In the genomic region with DNA sequence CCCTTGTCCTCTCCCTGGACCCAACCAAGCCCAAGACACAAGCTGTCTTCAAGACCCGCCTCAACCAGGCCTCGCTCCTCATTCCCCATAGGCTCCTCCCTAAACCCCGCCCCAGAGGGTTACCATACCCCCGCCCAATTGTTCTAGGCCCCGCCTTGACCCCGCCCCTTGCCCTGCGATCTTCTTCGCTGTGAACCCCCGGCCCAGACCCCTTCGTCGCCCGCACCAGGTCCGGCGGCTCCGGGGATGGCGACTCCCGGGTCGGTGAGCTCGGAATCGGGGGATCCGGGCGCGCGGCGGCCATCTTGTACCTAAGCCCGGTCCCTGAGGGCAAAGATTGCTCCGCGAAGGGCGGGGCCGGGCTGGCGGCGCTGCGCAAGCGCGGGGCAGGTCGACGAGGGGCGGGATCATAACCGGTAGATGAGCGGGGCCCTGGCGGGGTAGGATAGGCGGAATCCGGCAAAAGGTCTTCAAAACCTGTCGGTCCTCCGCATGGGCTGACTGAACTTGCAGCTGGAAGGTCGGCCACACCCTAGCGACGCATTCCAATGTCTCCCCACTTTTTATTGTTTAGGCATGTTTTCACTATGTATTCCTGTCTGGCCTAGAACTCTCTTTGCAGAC, we compare ENCODE assay signal across 8 mouse cellular contexts. TPM values are rescaled to one million over a fixed set of nuclear protein-coding genes. Genes with fewer than 3 reads are reported as not detected.
DNase-seq lines count a peak whose midpoint lies in the region.

Gene Zfp784 (minus strand): TSS at position 338 of the 624 bp plus-strand sequence.

- peaks cover 16% of the 10 kb centered on the region for H3K4me1 ChIP-seq in hindbrain, embryonic 10.5 days (replicated peaks)

- H3K27me3 ChIP-seq in hindbrain, embryonic 10.5 days (ENCODE audit: insufficient read depth, poor library complexity, severe bottlenecking) = no peaks in the 10 kb centered on the region

- peak within 1 kb of the TSS; percentile 97 for H3K27ac ChIP-seq in hindbrain, embryonic 10.5 days

- under 1% methylated on average over 48 of the region's 48 CpGs for WGBS in hindbrain, embryonic 10.5 days

- peak; percentile 76 for DNase-seq in MEL-GATA-1-ER (ENCODE audit: extremely low read depth, low read depth)
- DNase-seq in cerebellum, adult 8-10 months = peak; percentile 95
- DNase-seq in forelimb bud, embryonic 11.5 days (ENCODE audit: low read depth, low spot score) = peak; percentile 86
- peak; percentile 93 for DNase-seq in hindbrain, embryonic 10.5 days (ENCODE audit: low spot score)
- peak; percentile 92 to 95 for DNase-seq in layer of hippocampus, postnatal 10 days (ENCODE audit: low spot score in 2 of 2)
- DNase-seq in lung, postnatal 10 days = peak; percentile 97
- peak; percentile 94 for DNase-seq in ovary, postnatal 36 days (ENCODE audit: low spot score)
- DNase-seq in thymus, postnatal 25 days = peak; percentile 95

- H3K4me3 ChIP-seq in hindbrain, embryonic 10.5 days = peak within 1 kb of the TSS; percentile 70

- H3K36me3 ChIP-seq in hindbrain, embryonic 10.5 days = peaks cover 45% of the 10 kb centered on the region

- H3K9me3 ChIP-seq in hindbrain, embryonic 10.5 days = peaks cover 13% of the 10 kb centered on the region; the same call in 1 of the 2 replicates

RNA-seq across cellular contexts. Expression of gene Zfp784, which starts in this region (rescaled TPM):
- 3.3 and 3.9 TPM in 2 replicates for polyA plus RNA-seq in hindbrain, embryonic 10.5 days (2016; fragmentation: Nextera tagmentation; extraction: Ambion mirVana)
- total RNA-seq in layer of hippocampus, postnatal 10 days (2021) = 1 to 10 TPM; 5.4 to 5.8 TPM

Comparison
In these comparisons a context has a peak if more than half of its experiments do, and no peak if none do; other contexts are left out.
1. Peak in every context shown above with its lines: DNase-seq, H3K4me3 ChIP-seq and H3K27ac ChIP-seq.